Mouse (Mus musculus): ENCODE measurements around the gene Reln.

DNA sequence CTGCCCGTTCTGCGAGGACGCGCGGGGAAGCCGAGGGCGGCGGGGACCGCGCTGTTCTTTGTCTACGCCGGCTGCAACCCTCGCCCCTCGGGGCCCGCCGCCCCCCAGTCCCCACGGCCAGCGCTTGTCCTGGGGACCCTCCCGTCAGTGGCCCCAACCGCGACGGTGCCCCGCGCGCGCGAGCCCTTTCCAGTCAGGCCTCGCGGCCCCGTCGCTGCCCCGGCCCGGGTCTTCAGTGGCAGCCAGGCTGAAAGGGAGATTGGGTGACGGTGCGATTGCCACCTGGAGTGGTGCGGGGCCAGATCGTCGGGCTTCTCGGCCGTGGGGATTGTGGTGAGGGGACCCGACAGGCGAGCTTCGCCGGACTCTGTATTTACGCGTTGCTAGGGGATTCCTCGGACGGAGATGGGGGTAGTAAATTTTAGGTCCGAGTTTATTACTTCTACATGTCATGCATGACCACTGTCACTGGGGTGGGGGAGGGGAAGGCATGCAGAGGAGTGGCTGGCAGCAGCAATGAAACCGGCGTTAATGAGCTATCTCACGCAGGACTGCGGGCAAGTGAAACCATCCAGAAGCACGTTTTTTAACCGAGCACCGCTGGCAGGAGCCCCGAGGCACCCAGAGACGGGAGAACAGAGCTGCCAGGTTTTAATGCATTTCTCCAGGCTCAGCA, 612 bp upstream of the Reln start:
- TF ChIP-seq MYOG (IDR thresholded peaks at IDR 0.05; ENCODE audit: control insufficient read depth in 1 of 3, insufficient read depth in 1 of 3, insufficient read length in 2 of 3, low read depth in 2 of 3) (no peak), CEBPB (IDR thresholded peaks at IDR 0.05; ENCODE audit: insufficient read depth, poor library complexity, severe bottlenecking) (no peak)
